Mouse (Mus musculus) stomach, embryonic 15.5 days (tissue): ENCODE data around the gene Slk. TPM values are rescaled to one million over a fixed set of nuclear protein-coding genes. Genes with fewer than 3 reads are reported as not detected.

ENCODE experiments used
- ATAC-seq: fragments of 200-750 bp; cut with Nextera tagmentation; 2 replicates; pipeline ENCODE4 v1.8.0; 2017; ENCODE audit warnings: low read depth, moderate number of reproducible peaks, moderate TSS enrichment; ENCODE audit not compliant: insufficient read depth, low FRiP score
- H3K27ac ChIP-seq: fragments of 300-500 bp; sonication (generic); 2 replicates; pipeline ENCODE4 v1.5.1; 2015; ENCODE audit warnings: mild to moderate bottlenecking, inconsistent platforms
- H3K27me3 ChIP-seq: fragments of 300-500 bp; sonication (generic); replicated peaks from 2 replicates; pipeline ENCODE4 v1.6.1; 2015; ENCODE audit warnings: inconsistent platforms
- H3K36me3 ChIP-seq: fragments of 300-500 bp; sonication (generic); 2 replicates; pipeline ENCODE4 v1.6.1; 2015; ENCODE audit warnings: inconsistent platforms
- H3K4me1 ChIP-seq: fragments of 300-500 bp; sonication (generic); 2 replicates; pipeline ENCODE4 v1.6.1; 2015; ENCODE audit warnings: inconsistent platforms
- H3K4me2 ChIP-seq: fragments of 300-500 bp; sonication (generic); 2 replicates; pipeline ENCODE4 v1.6.1; 2015; ENCODE audit warnings: mild to moderate bottlenecking, inconsistent platforms
- H3K4me3 ChIP-seq: fragments of 300-500 bp; sonication (generic); replicated peaks from 2 replicates; pipeline ENCODE4 v1.5.1; 2015; ENCODE audit warnings: inconsistent platforms
- H3K9ac ChIP-seq: fragments of 300-500 bp; sonication (generic); 2 replicates; pipeline ENCODE4 v1.6.1; 2015; ENCODE audit warnings: inconsistent platforms
- H3K9me3 ChIP-seq: fragments of 300-500 bp; sonication (generic); 2 replicates; pipeline ENCODE4 v1.6.1; 2016; ENCODE audit warnings: inconsistent platforms
- WGBS: fragments of 180-500 bp; shearing (Covaris S2); methylation state at CpG from one replicate; pipeline ENCODE4 v1.1.7; 2015; 5-methylcytosine and 5-hydroxymethylcytosine counted together
- polyA plus RNA-seq: library from polyadenylated mRNA; unstranded; fragments of >200 nt; fragmentation: Nextera tagmentation; extraction: Ambion mirVana; gene quantifications from 2 replicates; pipeline ENCODE4 v1.2.1, GENCODE M21; 2015

Slk gene
- polyA plus RNA-seq, 1 experiment from 2014 or later: 20.1 TPM

DNA sequence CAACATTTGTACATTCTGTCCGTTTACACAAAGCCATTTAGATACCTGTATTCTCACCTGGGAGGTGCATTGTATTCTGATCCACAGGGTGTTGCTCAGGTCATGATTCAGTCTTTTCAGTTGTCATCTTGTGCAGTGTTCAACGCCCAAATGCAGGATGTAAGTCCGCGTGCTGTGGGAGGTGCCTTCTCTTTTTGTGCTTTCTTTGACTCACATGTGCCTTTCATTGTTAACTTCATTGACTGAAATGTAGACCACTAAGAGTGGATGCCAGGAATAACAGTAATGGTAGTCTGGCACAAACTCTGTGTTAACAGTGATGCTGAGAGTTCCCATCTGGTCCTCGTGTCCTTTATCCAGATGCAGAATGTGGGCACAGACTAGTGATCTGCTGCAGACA, 50.9 kb downstream of the Slk start:
- Histone ChIP-seq H3K9me3 (no peaks in the 10 kb centered on the region), H3K4me1 (no peaks in the 10 kb centered on the region), H3K27me3 (no peaks in the 10 kb centered on the region), H3K4me3 (no peak overlapping the region), H3K4me2 (no peak overlapping the region), H3K9ac (no peak overlapping the region), H3K36me3 (peaks cover 9% of the 10 kb centered on the region), H3K27ac (no peak overlapping the region)
- WGBS: 71% methylated on average over 5 of the region's 5 CpGs
- no peak for ATAC-seq

DNA sequence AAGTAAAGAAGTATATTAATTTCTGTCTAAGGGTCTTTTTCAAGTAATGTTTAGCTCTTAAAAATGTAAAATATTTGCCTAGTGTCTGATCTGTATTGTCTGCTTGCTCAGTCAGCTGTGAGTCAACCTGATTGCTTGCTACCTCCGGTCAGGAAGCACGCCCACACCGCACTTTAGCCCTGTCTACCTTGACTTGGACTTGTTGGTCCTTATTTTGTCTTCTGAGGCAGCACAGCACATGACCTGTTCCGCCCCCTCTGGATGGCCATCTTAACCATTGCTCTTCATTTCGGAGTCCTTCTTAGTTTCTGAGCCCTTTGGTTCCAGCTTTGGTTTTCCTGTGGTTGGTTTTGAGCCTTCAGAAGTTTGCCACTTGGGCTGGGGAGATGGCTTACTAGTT, 52.3 kb downstream of the Slk start:
- Histone ChIP-seq H3K4me2 (no peak overlapping the region), H3K4me3 (no peak overlapping the region), H3K27ac (no peak overlapping the region), H3K9me3 (no peaks in the 10 kb centered on the region), H3K4me1 (no peaks in the 10 kb centered on the region), H3K36me3 (peaks cover 10% of the 10 kb centered on the region), H3K27me3 (no peaks in the 10 kb centered on the region), H3K9ac (no peak overlapping the region)
- ATAC-seq: no peak
- 93% methylated on average over 5 of the region's 5 CpGs for WGBS

DNA sequence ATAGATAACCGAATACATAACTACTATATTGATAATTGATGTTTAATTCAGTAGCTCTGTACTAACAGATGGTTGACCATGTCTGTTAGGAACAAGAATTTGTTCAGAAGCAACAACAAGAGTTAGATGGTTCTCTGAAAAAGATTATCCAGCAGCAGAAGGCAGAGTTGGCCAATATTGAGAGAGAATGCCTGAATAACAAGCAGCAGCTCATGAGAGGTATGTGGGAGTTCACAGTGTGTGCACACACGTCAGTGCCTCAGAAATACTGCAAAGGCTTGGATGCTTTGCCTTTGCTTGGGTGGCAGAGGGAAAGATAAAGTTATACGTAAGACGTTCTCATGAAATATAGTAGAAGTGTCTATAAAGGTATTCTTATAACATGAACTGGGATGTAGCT, 55.9 kb downstream of the Slk start:
- 88% methylated on average over 4 of the region's 4 CpGs for WGBS
- Histone ChIP-seq H3K9ac (no peak overlapping the region), H3K27me3 (no peaks in the 10 kb centered on the region), H3K9me3 (no peaks in the 10 kb centered on the region), H3K4me1 (no peaks in the 10 kb centered on the region), H3K4me2 (no peak overlapping the region), H3K36me3 (peaks cover 9% of the 10 kb centered on the region; the same call in 1 of the 2 replicates), H3K27ac (no peak overlapping the region), H3K4me3 (no peak overlapping the region)
- ATAC-seq: no peak

DNA sequence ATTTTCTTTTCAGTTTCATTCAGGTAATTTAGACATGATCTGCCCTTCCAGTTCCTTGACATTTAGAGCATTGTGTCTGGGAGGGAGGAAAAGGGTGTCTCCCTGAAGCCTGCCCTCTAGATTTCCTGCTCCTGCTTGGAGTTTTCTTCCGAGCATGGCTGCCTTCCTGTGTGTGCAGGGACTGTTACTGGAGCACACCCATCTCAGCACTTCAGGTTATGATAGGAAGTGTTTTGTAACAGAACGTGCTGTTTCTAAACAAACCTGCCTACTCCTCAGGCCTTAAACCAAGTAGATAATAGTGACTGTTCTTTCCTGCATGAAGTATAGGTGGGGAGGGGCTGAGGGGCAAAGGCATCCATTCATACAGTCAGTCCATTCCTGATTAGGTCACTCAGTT, 64.4 kb downstream of the Slk start:
- no peak overlapping the region for H3K9ac ChIP-seq
- H3K27ac ChIP-seq: no peak overlapping the region
- WGBS: 52% methylated on average over 2 of the region's 2 CpGs
- no peak overlapping the region for H3K4me2 ChIP-seq
- no peaks in the 10 kb centered on the region for H3K4me1 ChIP-seq
- ATAC-seq: no peak
- H3K27me3 ChIP-seq: no peaks in the 10 kb centered on the region
- H3K36me3 ChIP-seq: peaks cover 22% of the 10 kb centered on the region
- H3K9me3 ChIP-seq: no peaks in the 10 kb centered on the region
- no peak overlapping the region for H3K4me3 ChIP-seq

DNA sequence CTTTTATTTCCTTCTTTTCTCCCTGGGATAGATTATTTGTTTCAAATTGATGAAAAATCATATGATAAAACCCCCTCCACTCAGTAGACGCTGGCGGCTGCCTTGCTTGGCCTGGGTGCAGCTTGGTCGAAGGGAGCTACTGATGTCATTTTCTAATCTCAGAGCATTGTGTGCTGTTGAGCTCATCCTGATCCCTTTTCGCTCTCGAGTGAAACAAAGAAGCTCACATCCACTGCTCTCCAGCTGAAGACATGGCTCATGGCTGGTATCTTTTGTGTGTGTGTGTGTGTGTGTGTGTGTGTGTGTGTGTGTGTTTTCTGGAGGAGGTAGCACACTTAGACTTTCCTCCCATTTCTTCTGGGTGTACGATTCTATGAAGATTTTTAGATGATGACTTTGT, 66.1 kb downstream of the Slk start:
- H3K9ac ChIP-seq: no peak overlapping the region
- ATAC-seq: no peak
- no peaks in the 10 kb centered on the region for H3K9me3 ChIP-seq
- H3K27me3 ChIP-seq: no peaks in the 10 kb centered on the region
- no peaks in the 10 kb centered on the region for H3K4me1 ChIP-seq
- no peak overlapping the region for H3K27ac ChIP-seq
- peaks cover 22% of the 10 kb centered on the region for H3K36me3 ChIP-seq
- WGBS: 68% methylated on average over 6 of the region's 6 CpGs
- H3K4me2 ChIP-seq: no peak overlapping the region
- no peak overlapping the region for H3K4me3 ChIP-seq

DNA sequence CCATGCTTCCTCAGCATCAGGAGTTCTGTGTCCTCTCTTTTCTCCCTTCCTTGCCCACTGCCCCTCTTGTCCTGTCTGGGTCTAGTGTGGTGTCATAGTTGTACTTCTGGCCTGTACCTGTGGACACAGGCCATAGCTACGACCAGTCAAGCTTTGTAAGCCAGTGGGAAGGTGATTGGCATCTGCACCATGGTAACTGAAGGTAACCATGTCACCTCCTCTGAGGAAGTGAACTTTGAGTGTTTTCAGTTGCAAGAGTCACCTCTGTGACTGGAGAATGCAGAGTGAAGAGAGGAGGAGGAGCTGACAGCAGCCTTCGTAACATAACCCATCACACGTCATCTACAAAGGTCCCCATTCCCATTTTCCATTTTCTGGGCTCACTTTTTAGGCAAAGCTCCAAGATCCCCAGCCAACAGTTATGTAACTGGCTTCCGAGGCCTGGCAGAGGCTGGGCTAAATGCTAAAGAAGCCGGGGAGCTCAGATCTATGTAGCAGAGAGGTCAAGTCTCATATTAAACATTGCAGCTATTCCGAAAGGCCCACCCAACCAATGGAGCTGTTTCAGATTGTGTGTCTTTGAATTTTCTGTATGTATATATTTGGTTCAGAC, 67.1 kb downstream of the Slk start:
- H3K4me3 ChIP-seq: no peak overlapping the region
- H3K9me3 ChIP-seq: no peaks in the 10 kb centered on the region
- WGBS: 76% methylated on average over 6 of the region's 6 CpGs
- no peak for ATAC-seq
- H3K9ac ChIP-seq: no peak overlapping the region
- peaks cover 21% of the 10 kb centered on the region for H3K36me3 ChIP-seq
- no peak overlapping the region for H3K27ac ChIP-seq
- no peaks in the 10 kb centered on the region for H3K4me1 ChIP-seq
- H3K27me3 ChIP-seq: no peaks in the 10 kb centered on the region
- no peak overlapping the region for H3K4me2 ChIP-seq

DNA sequence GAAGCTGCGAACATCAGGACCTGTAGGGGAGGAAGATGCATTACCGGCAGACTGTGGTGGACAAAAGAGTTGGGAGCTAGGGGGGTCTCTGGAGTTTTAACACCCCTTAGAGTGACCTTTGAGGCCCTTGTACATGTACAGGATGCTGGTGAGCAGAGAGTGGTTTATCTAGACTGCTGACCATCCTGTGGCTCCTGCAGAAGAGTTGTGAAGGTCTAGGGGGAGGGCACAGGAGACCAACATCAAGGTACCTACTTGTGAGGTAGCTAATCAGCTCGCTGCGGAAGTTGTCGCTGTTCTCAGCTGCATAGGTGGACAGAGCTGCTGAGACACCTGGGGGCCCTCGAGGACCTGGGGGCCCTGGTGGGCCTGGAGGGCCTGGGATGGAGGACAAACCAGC, 69.6 kb downstream of the Slk start:
- H3K9ac ChIP-seq: no peak overlapping the region
- no peak for ATAC-seq
- H3K27me3 ChIP-seq: no peaks in the 10 kb centered on the region
- H3K4me2 ChIP-seq: no peak overlapping the region
- H3K4me1 ChIP-seq: no peaks in the 10 kb centered on the region
- no peaks in the 10 kb centered on the region for H3K9me3 ChIP-seq
- 0 out of 2 replicates have a peak, but pooled peaks cover 10% of the 10 kb centered on the region for H3K36me3 ChIP-seq
- H3K4me3 ChIP-seq: no peak overlapping the region
- 89% methylated on average over 6 of the region's 6 CpGs for WGBS
- H3K27ac ChIP-seq: no peak overlapping the region

DNA sequence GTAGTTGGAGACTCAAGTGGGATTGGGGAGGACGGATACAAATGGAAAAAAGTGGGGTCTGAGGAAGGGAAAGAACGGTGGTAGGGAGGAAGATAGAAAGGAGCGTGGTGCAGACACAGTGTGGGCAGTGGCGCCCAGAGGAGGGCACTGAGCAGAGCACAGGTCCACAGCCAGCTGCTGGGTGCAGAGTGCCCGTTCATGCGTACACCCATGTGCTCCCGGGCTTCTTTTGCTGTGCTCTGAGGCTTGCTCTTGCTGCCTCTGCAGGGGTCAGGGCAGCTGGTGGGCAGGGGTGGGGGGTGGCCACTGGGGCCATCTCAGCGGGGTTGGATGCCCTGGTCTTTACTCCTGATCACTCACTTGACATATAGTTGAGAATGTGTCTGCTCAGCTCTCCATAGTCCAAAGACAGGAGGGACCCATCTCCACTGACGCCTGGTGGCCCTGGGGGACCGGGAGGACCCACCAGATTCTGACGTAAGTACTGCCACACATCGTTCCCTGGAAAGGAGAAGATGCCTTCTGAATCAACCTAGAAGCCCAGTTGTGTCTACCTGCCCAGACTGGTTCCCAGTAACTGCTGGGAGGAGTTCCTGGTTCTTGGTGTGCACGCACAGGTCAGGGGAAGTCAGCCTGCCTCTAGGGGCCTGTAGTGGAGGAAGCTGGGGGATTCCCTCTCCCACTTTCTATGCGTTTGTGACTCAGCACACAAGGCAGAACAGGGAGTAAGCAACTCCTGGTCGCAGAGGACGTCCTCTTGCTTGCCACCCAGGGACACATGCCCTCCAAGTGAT, 71.1 kb downstream of the Slk start:
- ATAC-seq: no peak
- H3K36me3 ChIP-seq: 0 out of 2 replicates have a peak, but pooled peaks cover 10% of the 10 kb centered on the region
- 85% methylated on average over 16 of the region's 16 CpGs for WGBS
- H3K27me3 ChIP-seq: no peaks in the 10 kb centered on the region
- no peaks in the 10 kb centered on the region for H3K4me1 ChIP-seq
- no peak overlapping the region for H3K9ac ChIP-seq
- no peak overlapping the region for H3K4me3 ChIP-seq
- no peaks in the 10 kb centered on the region for H3K9me3 ChIP-seq
- no peak overlapping the region for H3K4me2 ChIP-seq
- H3K27ac ChIP-seq: no peak overlapping the region

DNA sequence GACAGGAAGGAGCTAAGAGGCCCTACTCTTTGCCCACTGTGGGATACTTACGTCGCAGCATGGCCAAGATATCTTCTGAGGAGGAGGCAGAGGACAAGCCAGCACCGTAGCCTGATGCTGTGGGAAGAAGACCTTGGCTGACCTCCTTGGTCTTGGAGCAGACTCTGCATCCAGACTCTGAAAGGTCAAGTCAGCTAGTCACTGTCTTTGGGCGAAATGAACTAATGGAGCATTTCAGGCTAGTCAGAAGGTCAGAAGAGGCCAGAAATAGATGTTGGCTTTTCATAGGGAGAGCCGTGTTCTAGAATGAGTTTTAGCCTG, 71.6 kb downstream of the Slk start:
- no peak overlapping the region for H3K27ac ChIP-seq
- no peaks in the 10 kb centered on the region for H3K9me3 ChIP-seq
- no peak overlapping the region for H3K9ac ChIP-seq
- WGBS: 84% methylated on average over 5 of the region's 5 CpGs
- no peak for ATAC-seq
- no peaks in the 10 kb centered on the region for H3K4me1 ChIP-seq
- no peaks in the 10 kb centered on the region for H3K27me3 ChIP-seq
- no peak overlapping the region for H3K4me3 ChIP-seq
- H3K4me2 ChIP-seq: no peak overlapping the region
- 0 out of 2 replicates have a peak, but pooled peaks cover 10% of the 10 kb centered on the region for H3K36me3 ChIP-seq

DNA sequence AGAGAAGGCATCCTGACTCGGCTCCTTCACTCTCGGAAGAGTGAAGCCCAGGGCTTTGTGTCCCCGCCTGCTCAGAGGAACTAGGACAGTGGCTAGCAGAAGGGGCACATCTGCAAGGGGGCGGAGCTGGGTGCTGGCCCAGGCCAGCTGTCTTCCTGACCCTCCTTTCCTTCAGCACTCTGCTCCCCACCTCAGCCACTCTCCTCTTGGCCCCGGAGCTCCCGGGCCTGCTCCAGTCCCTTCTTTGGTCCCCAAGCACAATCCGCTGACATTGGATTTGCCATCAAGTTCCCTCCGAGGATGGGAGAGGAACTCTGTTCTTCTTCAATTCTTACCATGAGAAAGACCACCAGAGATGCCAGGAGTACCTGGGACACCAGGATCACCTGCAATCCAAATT, 72.8 kb downstream of the Slk start:
- Histone ChIP-seq H3K9me3 (no peaks in the 10 kb centered on the region), H3K27ac (no peak overlapping the region), H3K36me3 (0 out of 2 replicates have a peak, but pooled peaks cover 9% of the 10 kb centered on the region), H3K4me1 (no peaks in the 10 kb centered on the region), H3K9ac (no peak overlapping the region), H3K27me3 (no peaks in the 10 kb centered on the region), H3K4me2 (no peak overlapping the region), H3K4me3 (no peak overlapping the region)
- no peak for ATAC-seq
- WGBS: 66% methylated on average over 8 of the region's 8 CpGs

DNA sequence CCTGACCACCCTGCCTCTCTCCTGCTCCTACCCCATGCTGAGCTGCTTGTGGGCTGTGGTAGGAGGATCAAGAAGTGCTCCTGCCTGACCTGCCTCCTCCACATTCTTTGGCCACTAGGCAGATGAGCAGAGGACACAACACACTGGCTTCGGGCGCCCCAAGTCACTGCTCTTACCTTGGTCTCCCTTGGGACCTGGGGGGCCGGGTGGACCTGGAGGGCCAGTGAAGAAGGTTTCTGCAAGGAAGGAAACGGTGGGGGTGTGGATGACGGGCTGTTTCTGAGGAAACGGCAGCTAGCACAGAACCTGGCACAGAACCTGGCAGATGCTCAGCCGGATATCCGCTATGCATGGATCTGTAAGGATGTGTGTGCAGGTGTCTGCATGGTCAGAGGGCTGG, 73.7 kb downstream of the Slk start:
- no peak overlapping the region for H3K4me3 ChIP-seq
- H3K4me2 ChIP-seq: no peak overlapping the region
- H3K4me1 ChIP-seq: no peaks in the 10 kb centered on the region
- H3K9ac ChIP-seq: no peak overlapping the region
- WGBS: 75% methylated on average over 8 of the region's 8 CpGs
- no peaks in the 10 kb centered on the region for H3K9me3 ChIP-seq
- no peak overlapping the region for H3K27ac ChIP-seq
- ATAC-seq: no peak
- H3K36me3 ChIP-seq: 0 out of 2 replicates have a peak, but pooled peaks cover 5% of the 10 kb centered on the region
- H3K27me3 ChIP-seq: no peaks in the 10 kb centered on the region

DNA sequence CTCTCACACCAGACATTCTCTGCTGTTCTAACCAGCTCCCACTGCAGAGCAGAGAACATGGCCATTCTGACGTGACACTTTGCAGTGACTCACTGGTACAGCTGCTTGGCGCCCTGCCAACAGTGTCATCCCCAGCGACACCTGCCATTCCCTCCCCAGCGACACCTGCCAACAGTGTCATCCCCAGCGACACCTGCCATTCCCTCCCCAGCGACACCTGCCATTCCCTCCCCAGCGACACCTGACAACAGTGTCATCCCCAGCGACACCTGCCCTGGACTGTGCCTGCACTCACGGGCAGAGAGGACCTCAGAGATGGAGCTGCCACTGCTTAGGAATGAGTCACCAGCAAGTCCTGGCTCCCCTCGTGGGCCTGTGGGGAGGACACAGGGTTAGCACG, 75.4 kb downstream of the Slk start:
- Histone ChIP-seq H3K9ac (no peak overlapping the region), H3K4me3 (no peak overlapping the region), H3K4me2 (no peak overlapping the region), H3K9me3 (no peaks in the 10 kb centered on the region), H3K27ac (no peak overlapping the region), H3K27me3 (no peaks in the 10 kb centered on the region), H3K36me3 (no peaks in the 10 kb centered on the region), H3K4me1 (peaks cover 8% of the 10 kb centered on the region)
- 58% methylated on average over 11 of the region's 11 CpGs for WGBS
- ATAC-seq: no peak
